Mouse (Mus musculus) embryonic facial prominence, embryonic 13.5 days (tissue): Measurements from ENCODE around the gene Phactr3. TPM values are rescaled to one million over a fixed set of nuclear protein-coding genes. Genes with fewer than 3 reads are reported as not detected.
A peak's percentile ranks its signal among the peaks of the same experiment; 100 is the strongest.

Experiments
- ATAC-seq: fragments of 200-750 bp; cut with Nextera tagmentation; 2 replicates; pipeline ENCODE4 v1.8.0; 2017; ENCODE audit warnings: low read depth; ENCODE audit not compliant: insufficient number of reproducible peaks, insufficient read depth, low FRiP score, low TSS enrichment
- H3K27ac ChIP-seq: fragments of 300-500 bp; sonication (generic); 2 replicates; pipeline ENCODE4 v1.5.1; 2015; ENCODE audit warnings: moderate library complexity, mild to moderate bottlenecking, inconsistent platforms
- H3K27me3 ChIP-seq: fragments of 300-500 bp; sonication (generic); 2 replicates; pipeline ENCODE4 v1.6.1; 2015; ENCODE audit warnings: mild to moderate bottlenecking, inconsistent platforms
- H3K36me3 ChIP-seq: fragments of 300-500 bp; sonication (generic); 2 replicates; pipeline ENCODE4 v1.6.1; 2015; ENCODE audit warnings: mild to moderate bottlenecking, inconsistent platforms
- H3K4me1 ChIP-seq: fragments of 300-500 bp; sonication (generic); 2 replicates; pipeline ENCODE4 v1.6.1; 2015; ENCODE audit warnings: inconsistent platforms
- H3K4me2 ChIP-seq: fragments of 300-500 bp; sonication (generic); 2 replicates; pipeline ENCODE4 v1.6.1; 2015; ENCODE audit warnings: moderate library complexity, mild to moderate bottlenecking, inconsistent platforms
- H3K4me3 ChIP-seq: fragments of 300-500 bp; sonication (generic); 2 replicates; pipeline ENCODE4 v1.5.1; 2015; ENCODE audit warnings: mild to moderate bottlenecking, inconsistent platforms
- H3K9ac ChIP-seq: fragments of 300-500 bp; sonication (generic); 2 replicates; pipeline ENCODE4 v1.6.1; 2015; ENCODE audit warnings: mild to moderate bottlenecking, inconsistent platforms
- H3K9me3 ChIP-seq: fragments of 300-500 bp; sonication (generic); 2 replicates; pipeline ENCODE4 v1.6.1; 2016; ENCODE audit warnings: inconsistent platforms
- WGBS: fragments of 180-500 bp; shearing (Covaris S2); methylation state at CpG from one replicate; pipeline ENCODE4 v1.1.7; 2015; ENCODE audit warnings: mixed read lengths; 5-methylcytosine and 5-hydroxymethylcytosine counted together
- polyA plus RNA-seq: library from polyadenylated mRNA; unstranded; fragments of >200 nt; fragmentation: Nextera tagmentation; extraction: Ambion mirVana; gene quantifications from 2 replicates; pipeline ENCODE4 v1.2.1, GENCODE M21; 2015

The Phactr3 gene
- polyA plus RNA-seq, 1 experiment from 2014 or later, result 2.5 TPM

GRCm38 (mm10) chr2:178142291-178143023 lies 23.7 kb downstream of the Phactr3 start:
- Histone ChIP-seq H3K27me3 (peaks cover 42% of the 10 kb centered on the region), H3K4me1 (peaks cover 13% of the 10 kb centered on the region; the same call in 1 of the 2 replicates), H3K4me3 (peak overlapping the region; percentile 41), H3K9ac (peak overlapping the region; percentile 64), H3K27ac (no peak overlapping the region), H3K9me3 (no peaks in the 10 kb centered on the region), H3K36me3 (no peaks in the 10 kb centered on the region), H3K4me2 (peak overlapping the region; percentile 67)
- no peak for ATAC-seq
- WGBS, result 14% methylated on average over 42 of the region's 42 CpGs

- Histone ChIP-seq H3K9me3 (no peaks in the 10 kb centered on the region), H3K9ac (no peak overlapping the region), H3K4me1 (peaks cover 13% of the 10 kb centered on the region; the same call in 1 of the 2 replicates), H3K27me3 (peaks cover 42% of the 10 kb centered on the region), H3K27ac (no peak overlapping the region), H3K36me3 (no peaks in the 10 kb centered on the region), H3K4me2 (no peak overlapping the region), H3K4me3 (no peak overlapping the region)
- WGBS, result 54% methylated on average over 3 of the region's 3 CpGs
- no peak for ATAC-seq
These were observed 24.2 kb downstream of the Phactr3 start for GRCm38 (mm10) chr2:178143024-178143415.

- Histone ChIP-seq H3K9me3 (no peaks in the 10 kb centered on the region), H3K4me1 (peaks cover 13% of the 10 kb centered on the region; the same call in 1 of the 2 replicates), H3K27ac (no peak overlapping the region), H3K4me3 (no peak overlapping the region), H3K9ac (no peak overlapping the region), H3K36me3 (no peaks in the 10 kb centered on the region), H3K4me2 (no peak overlapping the region), H3K27me3 (peaks cover 42% of the 10 kb centered on the region)
- 76% methylated on average over 1 of the region's 1 CpGs for WGBS
- ATAC-seq, result no peak
These were observed 25.1 kb downstream of the Phactr3 start for GRCm38 (mm10) chr2:178143898-178144297.

DNA sequence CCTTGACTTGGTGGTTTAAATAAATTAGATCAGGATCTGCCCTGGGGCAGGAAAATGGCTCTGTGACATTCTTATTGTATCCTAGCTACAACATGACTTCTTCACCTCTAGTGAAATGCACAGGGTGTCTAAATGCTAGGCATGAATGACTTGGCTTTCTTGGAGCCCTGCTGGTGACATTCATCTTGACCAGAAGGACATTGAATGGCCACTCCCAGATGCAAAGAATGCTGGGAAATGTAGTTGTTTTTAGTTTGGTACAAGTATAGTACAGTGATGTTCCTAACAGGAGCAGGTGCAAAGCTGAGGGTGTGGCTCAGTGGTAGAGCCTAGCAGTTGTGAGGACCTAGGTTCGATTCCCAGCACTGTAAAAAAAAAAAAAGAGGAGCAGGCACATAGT lies 30.5 kb downstream of the Phactr3 start:
- H3K4me2 ChIP-seq, result no peak overlapping the region
- H3K4me3 ChIP-seq, result no peak overlapping the region
- H3K4me1 ChIP-seq, result peaks cover 4% of the 10 kb centered on the region; the same call in 1 of the 2 replicates
- no peaks in the 10 kb centered on the region for H3K9me3 ChIP-seq
- WGBS, result 45% methylated on average over 1 of the region's 1 CpGs
- H3K9ac ChIP-seq, result no peak overlapping the region
- no peaks in the 10 kb centered on the region for H3K36me3 ChIP-seq
- no peak overlapping the region for H3K27ac ChIP-seq
- no peak for ATAC-seq
- peaks cover 10% of the 10 kb centered on the region; the same call in 1 of the 2 replicates for H3K27me3 ChIP-seq

- no peak overlapping the region for H3K4me2 ChIP-seq
- ATAC-seq, result no peak
- no peak overlapping the region for H3K9ac ChIP-seq
- H3K27me3 ChIP-seq, result no peaks in the 10 kb centered on the region
- no peaks in the 10 kb centered on the region for H3K9me3 ChIP-seq
- peaks cover 8% of the 10 kb centered on the region for H3K4me1 ChIP-seq
- 85% methylated on average over 5 of the region's 5 CpGs for WGBS
- H3K27ac ChIP-seq, result no peak overlapping the region
- no peaks in the 10 kb centered on the region for H3K36me3 ChIP-seq
- no peak overlapping the region for H3K4me3 ChIP-seq
These were observed 31.9 kb downstream of the Phactr3 start for GRCm38 (mm10) chr2:178150697-178151096.

GRCm38 (mm10) chr2:178153601-178154000 lies 34.8 kb downstream of the Phactr3 start:
- H3K4me3 ChIP-seq, result no peak overlapping the region
- H3K9ac ChIP-seq, result no peak overlapping the region
- no peaks in the 10 kb centered on the region for H3K9me3 ChIP-seq
- H3K4me1 ChIP-seq, result peaks cover 8% of the 10 kb centered on the region
- ATAC-seq, result no peak
- no peak overlapping the region for H3K4me2 ChIP-seq
- H3K27me3 ChIP-seq, result no peaks in the 10 kb centered on the region
- no peaks in the 10 kb centered on the region for H3K36me3 ChIP-seq
- 81% methylated on average over 2 of the region's 2 CpGs for WGBS
- H3K27ac ChIP-seq, result no peak overlapping the region

DNA sequence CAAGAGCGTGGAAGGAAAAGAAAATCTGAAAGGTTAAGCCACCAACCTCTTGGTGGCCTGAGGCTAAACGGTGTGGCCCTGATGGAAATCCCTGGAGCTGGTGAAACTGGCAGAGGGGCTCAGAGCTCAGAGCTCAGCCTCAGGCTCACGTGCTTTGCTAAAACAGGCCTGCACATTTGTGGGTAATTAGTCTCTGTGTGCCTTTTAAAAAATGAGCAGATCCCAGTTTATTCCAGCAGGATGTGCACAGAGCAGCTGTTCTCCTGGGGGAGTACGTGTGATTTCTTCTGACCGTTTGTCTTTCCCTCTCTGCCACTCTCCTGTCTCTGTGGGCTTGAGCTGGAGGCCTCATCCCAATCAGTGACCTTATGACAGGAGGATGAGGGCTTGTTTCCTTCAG lies 35.4 kb downstream of the Phactr3 start:
- no peaks in the 10 kb centered on the region for H3K27me3 ChIP-seq
- no peak overlapping the region for H3K4me2 ChIP-seq
- H3K27ac ChIP-seq, result no peak overlapping the region
- no peak overlapping the region for H3K4me3 ChIP-seq
- ATAC-seq, result no peak
- H3K9ac ChIP-seq, result no peak overlapping the region
- H3K36me3 ChIP-seq, result no peaks in the 10 kb centered on the region
- no peaks in the 10 kb centered on the region for H3K9me3 ChIP-seq
- peaks cover 8% of the 10 kb centered on the region for H3K4me1 ChIP-seq
- 25% methylated on average over 5 of the region's 5 CpGs for WGBS

DNA sequence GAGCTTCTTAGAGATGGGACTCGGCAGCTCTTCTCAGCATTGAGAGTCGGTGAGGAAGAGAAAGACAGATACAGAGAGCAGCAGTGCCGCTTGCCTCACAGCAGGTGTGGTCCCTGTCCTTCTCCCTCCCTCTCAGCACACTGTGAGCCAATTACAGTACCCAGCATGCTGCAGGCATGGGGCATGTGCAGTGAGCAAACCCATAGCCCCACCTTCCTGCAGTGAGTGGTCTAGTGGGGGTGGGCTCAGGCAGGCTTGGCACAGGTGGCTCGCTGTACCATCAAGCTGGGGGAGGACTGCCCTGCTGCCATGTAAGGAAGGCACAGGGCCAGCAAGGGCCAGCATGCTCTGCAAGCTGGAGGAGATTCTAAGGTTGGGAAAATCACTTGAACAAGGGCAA lies 35.8 kb downstream of the Phactr3 start:
- no peaks in the 10 kb centered on the region for H3K36me3 ChIP-seq
- H3K9me3 ChIP-seq, result no peaks in the 10 kb centered on the region
- H3K27ac ChIP-seq, result no peak overlapping the region
- no peak for ATAC-seq
- no peak overlapping the region for H3K9ac ChIP-seq
- H3K4me2 ChIP-seq, result no peak overlapping the region
- H3K27me3 ChIP-seq, result no peaks in the 10 kb centered on the region
- no peak overlapping the region for H3K4me3 ChIP-seq
- WGBS, result 43% methylated on average over 4 of the region's 4 CpGs
- H3K4me1 ChIP-seq, result peaks cover 8% of the 10 kb centered on the region

GRCm38 (mm10) chr2:178155176-178155916 lies 36.6 kb downstream of the Phactr3 start:
- 73% methylated on average over 8 of the region's 8 CpGs for WGBS
- no peak for ATAC-seq

GRCm38 (mm10) chr2:178155917-178156282 lies 37.1 kb downstream of the Phactr3 start:
- Histone ChIP-seq H3K9ac (no peak overlapping the region), H3K27ac (no peak overlapping the region), H3K36me3 (no peaks in the 10 kb centered on the region), H3K9me3 (no peaks in the 10 kb centered on the region), H3K4me3 (no peak overlapping the region), H3K4me2 (no peak overlapping the region), H3K4me1 (peaks cover 8% of the 10 kb centered on the region), H3K27me3 (no peaks in the 10 kb centered on the region)
- no peak for ATAC-seq
- 70% methylated on average over 1 of the region's 1 CpGs for WGBS

More at GRCm38 (mm10) chr2:178155176-178155916, 36.6 kb downstream of the Phactr3 start:
- Histone ChIP-seq H3K4me2 (no peak overlapping the region), H3K27me3 (no peaks in the 10 kb centered on the region), H3K9ac (no peak overlapping the region), H3K27ac (no peak overlapping the region), H3K4me3 (no peak overlapping the region), H3K4me1 (peaks cover 8% of the 10 kb centered on the region), H3K36me3 (no peaks in the 10 kb centered on the region), H3K9me3 (no peaks in the 10 kb centered on the region)

DNA sequence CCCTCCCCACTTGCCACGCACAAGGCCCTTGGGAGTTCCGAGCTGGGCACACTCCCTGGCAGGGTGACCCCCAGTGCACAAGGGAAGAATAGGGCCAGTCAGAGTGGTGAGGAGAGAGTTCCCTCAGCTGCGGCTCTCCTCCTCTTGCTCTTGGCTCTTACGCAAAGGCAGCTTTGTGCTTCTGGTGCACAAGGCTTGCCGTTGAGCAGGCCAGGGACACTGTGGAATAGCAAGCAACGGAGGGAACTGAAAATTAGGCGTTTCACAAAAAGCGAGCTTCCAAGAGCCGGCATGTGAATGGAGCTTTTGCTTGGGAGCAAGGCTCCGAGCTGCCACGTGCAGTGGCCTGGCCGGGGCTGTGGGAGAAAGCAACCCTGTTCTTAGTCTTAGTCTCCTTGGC lies 40.2 kb downstream of the Phactr3 start:
- H3K36me3 ChIP-seq, result no peaks in the 10 kb centered on the region
- H3K27ac ChIP-seq, result no peak overlapping the region
- H3K9me3 ChIP-seq, result no peaks in the 10 kb centered on the region
- H3K27me3 ChIP-seq, result no peaks in the 10 kb centered on the region
- no peak overlapping the region for H3K4me2 ChIP-seq
- H3K4me1 ChIP-seq, result peaks cover 8% of the 10 kb centered on the region
- no peak; the same call in 1 of the 2 replicates for ATAC-seq
- no peak overlapping the region for H3K4me3 ChIP-seq
- WGBS, result 78% methylated on average over 12 of the region's 12 CpGs
- H3K9ac ChIP-seq, result no peak overlapping the region

DNA sequence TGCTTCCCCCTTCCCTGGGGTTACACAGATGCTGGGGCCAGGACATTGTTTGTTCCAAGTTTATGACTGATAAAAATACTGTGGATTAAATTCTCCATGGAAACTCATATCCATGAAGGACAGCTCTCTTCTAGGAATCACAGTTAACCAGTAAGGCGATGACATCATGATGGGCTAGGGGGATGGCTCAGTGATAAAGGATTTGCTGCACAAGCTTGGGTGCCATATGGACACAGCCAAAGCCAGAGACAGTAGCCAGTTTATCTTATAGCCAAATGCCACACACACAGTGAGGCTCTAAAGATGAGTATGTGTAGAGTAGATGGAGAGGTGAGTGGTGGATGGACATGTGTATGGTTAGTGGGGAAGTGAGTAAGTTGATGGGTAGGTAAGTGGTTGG lies 45.2 kb downstream of the Phactr3 start:
- no peak overlapping the region for H3K4me3 ChIP-seq
- no peak for ATAC-seq
- WGBS, result 96% methylated on average over 1 of the region's 1 CpGs

More for the DNA sequence above, 45.2 kb downstream of the Phactr3 start:
- H3K9me3 ChIP-seq, result no peaks in the 10 kb centered on the region
- H3K27ac ChIP-seq, result no peak overlapping the region
- H3K4me1 ChIP-seq, result no peaks in the 10 kb centered on the region
- H3K36me3 ChIP-seq, result no peaks in the 10 kb centered on the region
- H3K4me2 ChIP-seq, result no peak overlapping the region
- no peaks in the 10 kb centered on the region for H3K27me3 ChIP-seq
- no peak overlapping the region for H3K9ac ChIP-seq
